Comparison of ENCODE assay signal across 15 mouse cellular contexts in the genomic region with DNA sequence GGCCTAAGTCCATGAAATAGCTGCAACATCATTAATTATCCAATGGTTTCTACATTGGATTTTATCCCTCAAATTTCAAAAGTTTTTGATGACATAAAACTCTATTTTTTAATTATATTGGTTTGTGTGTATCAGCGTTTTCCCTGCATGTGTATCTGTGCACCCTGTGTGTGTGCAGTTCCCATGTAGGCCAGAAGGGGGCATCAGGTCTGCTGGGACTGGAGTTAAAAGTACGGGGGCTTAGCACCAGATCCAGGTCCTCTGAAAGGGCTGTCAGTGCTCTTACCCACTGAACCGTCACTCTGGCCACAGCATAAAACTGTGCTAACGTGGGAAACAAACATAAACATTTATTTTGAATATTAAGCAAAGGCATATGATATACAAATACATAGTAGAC. TPM values are rescaled to one million over a fixed set of nuclear protein-coding genes. Genes with fewer than 3 reads are reported as not detected.
DNase-seq lines count a peak whose midpoint lies in the region; ATAC-seq and TF ChIP-seq lines count a peak whose summit lies in the region.
"Had no signal": no experiment of that assay in that cellular context is flagged by ENCODE, and none has a peak within 500 bp of the region (broad histone marks: within the 10 kb centered on the region; RNA-seq: fewer than 3 reads in every experiment).

No protein-coding gene starts in this region.

- no peak overlapping the region for H3K27ac ChIP-seq in hindbrain, postnatal 0 days
- H3K27ac ChIP-seq in hindbrain, embryonic 16.5 days (ENCODE audit: low read depth, low read length) = no peak overlapping the region
- H3K27ac ChIP-seq in midbrain, postnatal 0 days (ENCODE audit: low read depth, low read length) = no peak overlapping the region
- no peak overlapping the region for H3K27ac ChIP-seq in midbrain, embryonic 14.5 days (replicated peaks; ENCODE audit: low read depth, low read length)
- H3K27ac ChIP-seq: embryonic facial prominence, embryonic 12.5 days; forebrain, embryonic 15.5 days; neural tube, embryonic 15.5 days had no signal

- no peak for ATAC-seq in hindbrain, postnatal 0 days
- ATAC-seq in hindbrain, embryonic 16.5 days = no peak
- no peak for ATAC-seq in midbrain, postnatal 0 days (ENCODE audit: low FRiP score)
- no peak for ATAC-seq in midbrain, embryonic 14.5 days (ENCODE audit: low FRiP score, low TSS enrichment)
- no peak for ATAC-seq in G1E (ENCODE audit: extremely low read depth, insufficient number of reproducible peaks, low FRiP score, poor library complexity, severe bottlenecking)
- ATAC-seq: forebrain, embryonic 15.5 days; midbrain, embryonic 16.5 days had no signal

- H3K9me3 ChIP-seq in hindbrain, postnatal 0 days (ENCODE audit: low read length) = no peaks in the 10 kb centered on the region
- no peaks in the 10 kb centered on the region for H3K9me3 ChIP-seq in hindbrain, embryonic 16.5 days (ENCODE audit: control insufficient read depth, low read length)
- no peaks in the 10 kb centered on the region for H3K9me3 ChIP-seq in midbrain, postnatal 0 days (ENCODE audit: low read length)
- H3K9me3 ChIP-seq in midbrain, embryonic 14.5 days (ENCODE audit: control insufficient read depth, low read length) = no peaks in the 10 kb centered on the region
- H3K9me3 ChIP-seq in G1E (replicated peaks) = no peaks in the 10 kb centered on the region; the same call in 1 of the 2 replicates
- H3K9me3 ChIP-seq: embryonic facial prominence, embryonic 12.5 days; forebrain, embryonic 15.5 days; neural tube, embryonic 15.5 days had no signal

- TF ChIP-seq CTCF in hindbrain, postnatal 0 days (IDR thresholded peaks at IDR 0.05; ENCODE audit: low read depth) = peak; percentile 57
- peak; percentile 63 for TF ChIP-seq CTCF in midbrain, postnatal 0 days (IDR thresholded peaks at IDR 0.05)
- peak; percentile 34; the same call in 1 of the 2 replicates for TF ChIP-seq CTCF in G1E (IDR thresholded peaks at IDR 0.05; ENCODE audit: low read depth, low read length)

- no peaks in the 10 kb centered on the region for H3K27me3 ChIP-seq in hindbrain, postnatal 0 days (ENCODE audit: insufficient read depth, low read length)
- no peaks in the 10 kb centered on the region for H3K27me3 ChIP-seq in hindbrain, embryonic 16.5 days (replicated peaks; ENCODE audit: control insufficient read depth, insufficient read depth, low read length)
- no peaks in the 10 kb centered on the region for H3K27me3 ChIP-seq in midbrain, postnatal 0 days (ENCODE audit: insufficient read depth, low read length)
- no peaks in the 10 kb centered on the region for H3K27me3 ChIP-seq in midbrain, embryonic 14.5 days (ENCODE audit: control insufficient read depth, insufficient read depth, low read length)
- no peaks in the 10 kb centered on the region for H3K27me3 ChIP-seq in G1E (ENCODE audit: insufficient read depth, low read length)
- H3K27me3 ChIP-seq in splenic B cell, adult 2 months (ENCODE audit: control insufficient read depth, insufficient read depth, low read length, poor library complexity, severe bottlenecking) = no peaks in the 10 kb centered on the region
- H3K27me3 ChIP-seq: embryonic facial prominence, embryonic 12.5 days; forebrain, embryonic 15.5 days; neural tube, embryonic 15.5 days had no signal

- no peak overlapping the region for H3K4me2 ChIP-seq in hindbrain, postnatal 0 days (ENCODE audit: low read depth, low read length)
- no peak overlapping the region for H3K4me2 ChIP-seq in hindbrain, embryonic 16.5 days (ENCODE audit: low read length)
- no peak overlapping the region for H3K4me2 ChIP-seq in midbrain, postnatal 0 days (ENCODE audit: low read depth, low read length, poor library complexity, severe bottlenecking)
- H3K4me2 ChIP-seq in midbrain, embryonic 14.5 days (ENCODE audit: low read length) = no peak overlapping the region
- H3K4me2 ChIP-seq: embryonic facial prominence, embryonic 12.5 days; forebrain, embryonic 15.5 days; neural tube, embryonic 15.5 days had no signal

- DNase-seq in hindbrain, postnatal 0 days (ENCODE audit: low spot score) = peak; percentile 14
- no peak for DNase-seq in midbrain, postnatal 0 days (ENCODE audit: low spot score)
- DNase-seq in midbrain, embryonic 14.5 days = no peak
- DNase-seq in G1E (ENCODE audit: low spot score) = no peak
- peak; percentile 12 for DNase-seq in splenic B cell, adult 2 months (ENCODE audit: low read depth, low spot score)
- no peak for DNase-seq in layer of hippocampus, adult 18-20 months (ENCODE audit: low spot score in 2 of 2)
- DNase-seq: heart, postnatal 36 days; kidney, postnatal 14 days; lung, postnatal 14 days; thymus, adult 18-20 months had no signal

- H3K36me3 ChIP-seq in hindbrain, postnatal 0 days (ENCODE audit: insufficient read depth, low read length) = peaks cover 10% of the 10 kb centered on the region; the same call in 1 of the 2 replicates
- peaks cover 8% of the 10 kb centered on the region for H3K36me3 ChIP-seq in hindbrain, embryonic 16.5 days (ENCODE audit: control insufficient read depth, insufficient read depth, low read length)
- H3K36me3 ChIP-seq in midbrain, postnatal 0 days (ENCODE audit: insufficient read depth, low read length) = peaks cover 4% of the 10 kb centered on the region
- H3K36me3 ChIP-seq in midbrain, embryonic 14.5 days (ENCODE audit: control insufficient read depth, insufficient read depth, low read length) = peaks cover 24% of the 10 kb centered on the region
- H3K36me3 ChIP-seq in G1E (replicated peaks) = peaks cover 60% of the 10 kb centered on the region
- H3K36me3 ChIP-seq in splenic B cell, adult 2 months (ENCODE audit: control insufficient read depth, insufficient read depth, low read length, poor library complexity, severe bottlenecking) = peaks cover 5% of the 10 kb centered on the region

- 95% methylated on average over 4 of the region's 4 CpGs for WGBS in hindbrain, postnatal 0 days
- WGBS in hindbrain, embryonic 16.5 days = 97% methylated on average over 4 of the region's 4 CpGs
- WGBS in midbrain, postnatal 0 days = 95% methylated on average over 4 of the region's 4 CpGs
- 96% methylated on average over 4 of the region's 4 CpGs for WGBS in midbrain, embryonic 14.5 days

- no peaks in the 10 kb centered on the region for H3K4me1 ChIP-seq in hindbrain, postnatal 0 days (ENCODE audit: insufficient read depth, low read length)
- H3K4me1 ChIP-seq in hindbrain, embryonic 16.5 days (ENCODE audit: control insufficient read depth, insufficient read depth, low read depth, low read length) = no peaks in the 10 kb centered on the region
- no peaks in the 10 kb centered on the region for H3K4me1 ChIP-seq in midbrain, postnatal 0 days (ENCODE audit: insufficient read depth, low read length)
- H3K4me1 ChIP-seq in midbrain, embryonic 14.5 days (ENCODE audit: control insufficient read depth, insufficient read depth, low read length) = no peaks in the 10 kb centered on the region
- H3K4me1 ChIP-seq in G1E (ENCODE audit: insufficient read depth, low read depth, low read length) = no peaks in the 10 kb centered on the region
- H3K4me1 ChIP-seq: embryonic facial prominence, embryonic 12.5 days; forebrain, embryonic 15.5 days; neural tube, embryonic 15.5 days had no signal

- no peak overlapping the region for H3K4me3 ChIP-seq in hindbrain, postnatal 0 days (ENCODE audit: low read length)
- no peak overlapping the region for H3K4me3 ChIP-seq in hindbrain, embryonic 16.5 days (ENCODE audit: low read length)
- no peak overlapping the region for H3K4me3 ChIP-seq in midbrain, postnatal 0 days (ENCODE audit: low read depth, low read length)
- H3K4me3 ChIP-seq in midbrain, embryonic 14.5 days (replicated peaks; ENCODE audit: low read depth, low read length) = no peak overlapping the region
- no peak overlapping the region for H3K4me3 ChIP-seq in G1E (ENCODE audit: low read depth, low read length)
- H3K4me3 ChIP-seq: embryonic facial prominence, embryonic 12.5 days; forebrain, embryonic 15.5 days; neural tube, embryonic 15.5 days had no signal

- H3K9ac ChIP-seq in hindbrain, postnatal 0 days (replicated peaks; ENCODE audit: low read length) = no peak overlapping the region
- no peak overlapping the region for H3K9ac ChIP-seq in hindbrain, embryonic 16.5 days (ENCODE audit: low read depth, low read length)
- no peak overlapping the region for H3K9ac ChIP-seq in midbrain, postnatal 0 days (replicated peaks; ENCODE audit: low read length, poor library complexity, severe bottlenecking)
- no peak overlapping the region for H3K9ac ChIP-seq in midbrain, embryonic 14.5 days (replicated peaks; ENCODE audit: low read length)
- H3K9ac ChIP-seq: embryonic facial prominence, embryonic 12.5 days; forebrain, embryonic 15.5 days; neural tube, embryonic 15.5 days had no signal

RNA-seq across cellular contexts. Expression of gene Apip, which starts 14.6 kb away (rescaled TPM):
- total RNA-seq in hindbrain, postnatal 0 days (2014; rRNA removed) = 11.9 and 19.8 TPM in 2 replicates
- 40.6 and 42.1 TPM in 2 replicates for polyA plus RNA-seq in hindbrain, postnatal 0 days (2015; fragmentation: Nextera tagmentation; extraction: Ambion mirVana)
- 49.2 and 54.8 TPM in 2 replicates for polyA plus RNA-seq in hindbrain, embryonic 16.5 days (2015; fragmentation: Nextera tagmentation; extraction: Ambion mirVana)
- total RNA-seq in midbrain, postnatal 0 days (2014; rRNA removed) = 17.0 and 35.2 TPM in 2 replicates
- 29.5 and 33.2 TPM in 2 replicates for polyA plus RNA-seq in midbrain, postnatal 0 days (2015; fragmentation: Nextera tagmentation; extraction: Ambion mirVana)
- 48.2 and 49.0 TPM in 2 replicates for polyA plus RNA-seq in midbrain, embryonic 14.5 days (2014; fragmentation: Nextera tagmentation; extraction: Ambion mirVana)
- total RNA-seq in G1E (2014; fragmentation: Nextera tagmentation) (47.4 and 68.4 TPM in 2 replicates), G1E (2017) (51.9 and 54.5 TPM in 2 replicates)
- 21.9 and 49.2 TPM in 2 replicates for polyA plus RNA-seq in G1E (2012)
- total RNA-seq in layer of hippocampus, adult 18-20 months (2021) = 10 to 100 TPM; 17.9 to 19.3 TPM

RNA-seq across cellular contexts. Expression of gene Pdhx, which starts 14.8 kb away (rescaled TPM):
- total RNA-seq in hindbrain, postnatal 0 days (2014; rRNA removed) = 47.2 and 59.6 TPM in 2 replicates
- 66.5 and 67.0 TPM in 2 replicates for polyA plus RNA-seq in hindbrain, postnatal 0 days (2015; fragmentation: Nextera tagmentation; extraction: Ambion mirVana)
- polyA plus RNA-seq in hindbrain, embryonic 16.5 days (2015; fragmentation: Nextera tagmentation; extraction: Ambion mirVana) = 73.7 and 78.3 TPM in 2 replicates
- total RNA-seq in midbrain, postnatal 0 days (2014; rRNA removed) = 47.2 and 53.2 TPM in 2 replicates
- polyA plus RNA-seq in midbrain, postnatal 0 days (2015; fragmentation: Nextera tagmentation; extraction: Ambion mirVana) = 66.3 and 69.1 TPM in 2 replicates
- polyA plus RNA-seq in midbrain, embryonic 14.5 days (2014; fragmentation: Nextera tagmentation; extraction: Ambion mirVana) = 66.9 and 67.1 TPM in 2 replicates
- total RNA-seq in G1E (2014; fragmentation: Nextera tagmentation) (30.4 and 30.8 TPM in 2 replicates), G1E (2017) (32.6 and 36.1 TPM in 2 replicates)
- 4.2 and 5.0 TPM in 2 replicates for polyA plus RNA-seq in G1E (2012)
- 10 to 100 TPM; 51.5 to 54.6 TPM for total RNA-seq in layer of hippocampus, adult 18-20 months (2021)

Comparison
In these comparisons a context has a peak if more than half of its experiments do, and no peak if none do; other contexts are left out.
1. DNase-seq: peak in hindbrain, postnatal 0 days (single experiment) and splenic B cell, adult 2 months (single experiment); none in midbrain, postnatal 0 days (single experiment), midbrain, embryonic 14.5 days (single experiment), G1E (single experiment) and layer of hippocampus, adult 18-20 months (0 of 2).
2. RNA of gene Pdhx, which starts 14.8 kb away (polyA plus RNA-seq): 73.7 to 78.3 TPM in hindbrain, embryonic 16.5 days, 66.9 to 67.1 TPM in midbrain, embryonic 14.5 days, 66.5 to 67.0 TPM in hindbrain, postnatal 0 days and 66.3 to 69.1 TPM in midbrain, postnatal 0 days; 4.2 to 5.0 TPM in G1E; every median in the first group is over 10 times any median in the second.
3. Peak in every context shown above with its lines, with median percentiles within 50 percentile points of each other: CTCF ChIP-seq.